Mouse (Mus musculus): ENCODE measurements at regions not wholly inside any gene's neighbourhood (a gene's known extent, or its start where the extent isn't known, plus 50 kb on each side); places are given as distances from the start of the nearest gene placed in this dataset.

DNA sequence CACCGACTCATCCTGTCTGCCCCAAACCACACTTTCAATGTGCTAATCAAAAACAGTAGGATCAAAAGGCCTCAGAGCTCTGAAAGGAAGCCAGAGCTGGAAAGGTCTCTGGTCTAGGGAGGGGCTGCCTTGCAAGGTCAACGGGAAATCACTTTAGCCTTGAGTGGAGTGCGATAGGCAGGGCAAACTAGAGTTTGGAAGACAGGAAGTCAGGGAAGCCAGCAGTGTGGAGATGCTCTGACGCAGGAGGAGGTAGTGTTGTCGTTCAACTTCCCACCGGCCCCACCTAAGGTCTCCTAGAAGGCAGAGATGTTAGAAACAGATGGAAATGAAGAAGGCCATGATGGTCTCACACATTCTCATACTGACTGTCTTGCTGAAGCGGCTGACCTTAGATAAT, 52.0 kb upstream of the Trp53i11 start:
- no peak for TF ChIP-seq CTCF (IDR thresholded peaks at IDR 0.05; ENCODE audit: borderline replicate concordance, control insufficient read depth, extremely low read depth, insufficient read depth, low read length, poor library complexity)
- no peak for TF ChIP-seq POLR2A (IDR thresholded peaks at IDR 0.05; ENCODE audit: control insufficient read depth, extremely low read depth, insufficient read depth, low read length, poor library complexity)
- no peak overlapping the region for H3K27ac ChIP-seq (ENCODE audit: control insufficient read depth, insufficient read depth, low read length)
- H3K27me3 ChIP-seq (ENCODE audit: control insufficient read depth, insufficient read depth, low read length): no peaks in the 10 kb centered on the region
- H3K4me3 ChIP-seq (ENCODE audit: control insufficient read depth, insufficient read depth, low read length): no peak overlapping the region
- no peaks in the 10 kb centered on the region for H3K36me3 ChIP-seq (ENCODE audit: control insufficient read depth, insufficient read depth, low read length)
- peaks cover 31% of the 10 kb centered on the region for H3K4me1 ChIP-seq (replicated peaks; ENCODE audit: control insufficient read depth, insufficient read depth, low read length)
- DNase-seq: no peak
- 60% methylated on average over 7 of the region's 7 CpGs for WGBS

DNA sequence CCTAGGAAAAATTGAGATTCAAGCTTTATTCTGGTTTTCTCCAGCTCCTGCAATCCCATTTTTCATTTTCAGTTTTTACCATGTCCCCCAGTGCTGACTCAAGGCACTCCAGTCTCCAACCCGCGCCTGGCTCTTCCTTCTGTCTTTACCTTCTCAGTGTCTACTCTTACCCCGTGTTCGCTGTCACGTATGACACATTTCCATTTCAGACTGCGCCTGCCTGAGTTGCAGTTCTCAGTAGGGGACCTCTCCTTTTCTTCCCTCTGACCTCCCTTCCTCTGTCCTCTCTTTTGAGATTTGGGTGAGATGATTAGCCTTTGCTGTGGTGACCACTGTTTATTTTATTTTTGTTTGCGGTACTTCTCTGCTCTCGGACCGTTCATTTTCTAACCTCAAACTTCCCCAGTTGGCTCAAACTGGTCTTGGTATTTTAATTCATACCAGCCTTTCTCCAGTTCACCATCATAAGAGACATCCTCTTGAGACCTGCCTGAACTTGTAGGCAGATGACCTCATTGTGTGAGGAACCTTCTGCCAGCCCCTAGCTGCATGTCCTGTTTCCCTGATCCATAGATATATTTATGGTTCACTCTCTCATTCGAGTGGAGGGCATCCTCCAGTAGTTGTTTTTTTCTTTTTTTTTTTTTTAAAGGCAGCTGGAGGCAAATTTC, 53.9 kb upstream of the Trp53i11 start:
- Histone ChIP-seq H3K27ac (ENCODE audit: control insufficient read depth, insufficient read depth, low read length) (no peak overlapping the region), H3K27me3 (ENCODE audit: control insufficient read depth, insufficient read depth, low read length) (no peaks in the 10 kb centered on the region), H3K4me1 (replicated peaks; ENCODE audit: control insufficient read depth, insufficient read depth, low read length) (peaks cover 31% of the 10 kb centered on the region), H3K4me3 (ENCODE audit: control insufficient read depth, insufficient read depth, low read length) (no peak overlapping the region), H3K36me3 (ENCODE audit: control insufficient read depth, insufficient read depth, low read length) (no peaks in the 10 kb centered on the region)
- TF ChIP-seq CTCF (IDR thresholded peaks at IDR 0.05; ENCODE audit: borderline replicate concordance, control insufficient read depth, extremely low read depth, insufficient read depth, low read length, poor library complexity): no peak
- 78% methylated on average over 10 of the region's 10 CpGs for WGBS
- DNase-seq: no peak

DNA sequence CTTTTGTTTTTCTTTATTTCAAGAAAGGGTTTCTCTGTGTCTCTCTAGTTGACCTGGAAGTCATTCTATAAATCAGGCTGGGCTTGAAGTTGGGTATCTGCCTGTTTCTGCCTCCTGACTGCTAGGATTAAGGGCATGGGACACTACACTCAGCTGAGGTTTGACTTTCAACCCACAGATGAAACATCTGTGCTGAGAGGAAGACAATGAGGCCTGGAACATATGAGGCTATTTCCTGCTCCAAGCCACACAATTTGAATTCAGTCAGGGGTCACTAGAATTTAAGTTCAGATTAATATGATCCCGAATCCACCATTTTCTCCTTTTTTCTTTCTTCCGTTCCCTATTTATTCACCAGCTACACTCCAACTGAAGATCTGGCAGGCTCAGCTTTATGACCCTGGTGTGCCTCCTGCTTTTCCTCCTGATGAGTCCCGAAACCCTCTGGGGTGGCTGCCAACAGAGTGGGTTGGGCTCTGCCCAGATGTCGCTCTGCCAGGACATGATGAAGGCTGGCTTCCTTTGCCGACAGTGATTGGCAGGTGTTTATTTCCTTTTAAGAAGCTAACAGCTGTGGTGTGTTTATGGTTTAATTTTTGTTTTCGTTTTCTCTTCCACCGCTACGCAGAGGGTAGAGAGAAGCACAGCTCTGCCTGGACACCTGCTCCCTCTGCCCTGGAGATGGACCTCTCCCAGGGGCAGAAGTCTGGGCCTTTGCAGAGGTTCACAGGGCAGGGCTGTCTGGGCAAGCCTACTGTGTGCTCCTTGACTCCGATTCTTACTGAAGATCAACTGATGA, 55.3 kb upstream of the Trp53i11 start:
- peak overlapping the region; percentile 34 for H3K4me3 ChIP-seq (ENCODE audit: control insufficient read depth, insufficient read depth, low read length)
- H3K27ac ChIP-seq (ENCODE audit: control insufficient read depth, insufficient read depth, low read length): peak overlapping the region; percentile 88
- 8% methylated on average over 9 of the region's 9 CpGs for WGBS
- DNase-seq: peak; percentile 53
- H3K27me3 ChIP-seq (ENCODE audit: control insufficient read depth, insufficient read depth, low read length): no peaks in the 10 kb centered on the region
- no peaks in the 10 kb centered on the region for H3K36me3 ChIP-seq (ENCODE audit: control insufficient read depth, insufficient read depth, low read length)
- peaks cover 31% of the 10 kb centered on the region for H3K4me1 ChIP-seq (replicated peaks; ENCODE audit: control insufficient read depth, insufficient read depth, low read length)
- no peak for TF ChIP-seq CTCF (IDR thresholded peaks at IDR 0.05; ENCODE audit: borderline replicate concordance, control insufficient read depth, extremely low read depth, insufficient read depth, low read length, poor library complexity)
- no peak for TF ChIP-seq POLR2A (IDR thresholded peaks at IDR 0.05; ENCODE audit: control insufficient read depth, extremely low read depth, insufficient read depth, low read length, poor library complexity)

DNA sequence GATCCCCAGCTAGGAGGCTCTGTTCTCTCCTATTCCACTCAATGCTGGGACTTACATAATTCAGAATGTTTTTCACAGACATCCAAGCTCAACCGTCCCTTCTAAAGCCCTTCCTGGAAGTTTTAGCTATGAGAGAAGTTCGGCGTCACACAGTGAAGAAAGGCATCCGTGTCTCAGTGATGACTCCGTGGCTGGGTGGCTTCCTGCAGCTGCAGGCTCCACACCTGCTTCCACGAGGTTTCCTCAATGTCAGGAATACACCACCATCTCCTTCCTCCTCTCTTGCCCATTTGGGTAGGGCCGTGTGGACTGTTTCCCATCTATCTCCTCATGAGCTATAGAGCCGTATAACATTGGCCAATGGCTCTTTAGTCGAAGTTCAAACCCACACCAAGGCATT, 56.1 kb upstream of the Trp53i11 start:
- no peaks in the 10 kb centered on the region for H3K27me3 ChIP-seq (ENCODE audit: control insufficient read depth, insufficient read depth, low read length)
- H3K36me3 ChIP-seq (ENCODE audit: control insufficient read depth, insufficient read depth, low read length): no peaks in the 10 kb centered on the region
- H3K4me3 ChIP-seq (ENCODE audit: control insufficient read depth, insufficient read depth, low read length): no peak overlapping the region
- H3K27ac ChIP-seq (ENCODE audit: control insufficient read depth, insufficient read depth, low read length): peak overlapping the region; percentile 29; the same call in 1 of the 2 replicates
- TF ChIP-seq POLR2A (IDR thresholded peaks at IDR 0.05; ENCODE audit: control insufficient read depth, extremely low read depth, insufficient read depth, low read length, poor library complexity): 0 out of 2 replicates have a peak, but pooled peaks have one; percentile 27
- TF ChIP-seq CTCF (IDR thresholded peaks at IDR 0.05; ENCODE audit: borderline replicate concordance, control insufficient read depth, extremely low read depth, insufficient read depth, low read length, poor library complexity): no peak
- peak; percentile 46 for DNase-seq
- 16% methylated on average over 9 of the region's 9 CpGs for WGBS
- peaks cover 31% of the 10 kb centered on the region for H3K4me1 ChIP-seq (replicated peaks; ENCODE audit: control insufficient read depth, insufficient read depth, low read length)

DNA sequence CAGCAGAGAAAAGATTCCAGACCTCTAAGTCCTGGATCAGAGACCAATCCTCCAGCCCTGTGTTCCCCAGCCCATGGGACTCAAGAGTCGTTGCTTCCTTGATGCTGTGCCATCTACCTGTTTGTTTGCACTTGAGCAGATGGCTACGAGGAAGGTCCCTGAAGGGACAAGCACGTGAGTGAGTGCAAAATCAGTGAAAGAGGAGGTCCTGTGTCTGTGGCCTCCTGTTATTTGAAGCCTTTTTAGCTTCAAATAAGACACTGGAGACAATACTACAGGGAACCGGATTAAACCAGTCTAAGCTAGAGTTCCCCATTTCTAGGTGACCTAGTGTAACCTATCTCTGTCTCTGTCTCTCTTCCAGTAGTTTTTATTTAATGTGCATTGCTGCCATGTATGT, 58.2 kb upstream of the Trp53i11 start:
- Histone ChIP-seq H3K4me3 (ENCODE audit: control insufficient read depth, insufficient read depth, low read length) (no peak overlapping the region), H3K4me1 (replicated peaks; ENCODE audit: control insufficient read depth, insufficient read depth, low read length) (peaks cover 25% of the 10 kb centered on the region), H3K27me3 (ENCODE audit: control insufficient read depth, insufficient read depth, low read length) (no peaks in the 10 kb centered on the region), H3K27ac (ENCODE audit: control insufficient read depth, insufficient read depth, low read length) (no peak overlapping the region), H3K36me3 (ENCODE audit: control insufficient read depth, insufficient read depth, low read length) (no peaks in the 10 kb centered on the region)
- 52% methylated on average over 4 of the region's 4 CpGs for WGBS
- DNase-seq: no peak
- no peak for TF ChIP-seq CTCF (IDR thresholded peaks at IDR 0.05; ENCODE audit: borderline replicate concordance, control insufficient read depth, extremely low read depth, insufficient read depth, low read length, poor library complexity)
- no peak for TF ChIP-seq POLR2A (IDR thresholded peaks at IDR 0.05; ENCODE audit: control insufficient read depth, extremely low read depth, insufficient read depth, low read length, poor library complexity)

DNA sequence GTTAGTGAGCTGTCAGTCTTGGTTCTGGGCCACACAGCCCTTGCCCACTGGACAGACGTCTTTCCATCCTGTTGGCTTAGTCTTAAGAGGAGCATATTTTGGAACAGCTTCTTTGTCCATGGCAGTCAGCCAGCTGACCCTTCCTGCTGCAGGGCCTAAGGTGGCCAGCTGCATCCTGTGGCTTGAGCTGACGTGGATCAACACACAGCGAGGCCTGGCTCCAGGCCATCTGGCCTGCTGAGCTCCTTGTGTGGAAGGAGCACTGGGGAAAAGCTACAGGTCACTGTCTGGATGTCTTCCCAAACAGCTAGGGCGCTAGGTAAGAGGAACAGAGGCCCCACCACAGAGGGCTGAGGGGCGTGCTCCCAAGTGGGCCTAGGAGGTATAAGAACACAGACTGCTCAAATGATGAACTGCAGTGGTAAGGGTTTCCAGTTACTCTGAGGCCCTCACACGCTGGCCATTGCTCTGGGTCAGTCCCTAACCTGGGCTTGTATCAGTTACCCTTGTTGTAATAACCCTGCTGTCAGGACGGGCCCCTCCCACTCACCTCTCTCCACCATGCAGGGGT, 60.7 kb upstream of the Trp53i11 start:
- no peak overlapping the region for H3K27ac ChIP-seq (ENCODE audit: control insufficient read depth, insufficient read depth, low read length)
- H3K4me3 ChIP-seq (ENCODE audit: control insufficient read depth, insufficient read depth, low read length): no peak overlapping the region
- peaks cover 16% of the 10 kb centered on the region for H3K4me1 ChIP-seq (replicated peaks; ENCODE audit: control insufficient read depth, insufficient read depth, low read length)
- no peak for DNase-seq
- H3K27me3 ChIP-seq (ENCODE audit: control insufficient read depth, insufficient read depth, low read length): no peaks in the 10 kb centered on the region
- no peaks in the 10 kb centered on the region for H3K36me3 ChIP-seq (ENCODE audit: control insufficient read depth, insufficient read depth, low read length)
- WGBS: 90% methylated on average over 7 of the region's 7 CpGs
- no peak for TF ChIP-seq CTCF (IDR thresholded peaks at IDR 0.05; ENCODE audit: borderline replicate concordance, control insufficient read depth, extremely low read depth, insufficient read depth, low read length, poor library complexity)
- TF ChIP-seq POLR2A (IDR thresholded peaks at IDR 0.05; ENCODE audit: control insufficient read depth, extremely low read depth, insufficient read depth, low read length, poor library complexity): no peak

Measured in thymus, adult 2 months (tissue).